Mouse (Mus musculus) embryonic facial prominence, embryonic 11.5 days (tissue): ENCODE data around the gene Rtl10. TPM values are rescaled to one million over a fixed set of nuclear protein-coding genes. Genes with fewer than 3 reads are reported as not detected.

Experiments
- ATAC-seq: fragments of 200-750 bp; cut with Nextera tagmentation; replicated peaks from 2 replicates; pipeline ENCODE4 v1.8.0; 2017; ENCODE audit warnings: low read depth; ENCODE audit not compliant: insufficient number of reproducible peaks, low FRiP score, low TSS enrichment
- DNase-seq: peaks from one replicate; pipeline ENCODE4 v3.0.0-alpha.2; 2015; ENCODE audit warnings: low spot score
- H3K27ac ChIP-seq: fragments of 300-500 bp; sonication (generic); replicated peaks from 2 replicates; pipeline ENCODE4 v1.5.1; 2014; ENCODE audit warnings: mild to moderate bottlenecking, low read depth, low read length, control low read depth
- H3K27me3 ChIP-seq: fragments of 300-500 bp; sonication (generic); 2 replicates; pipeline ENCODE4 v1.6.1; 2014; ENCODE audit warnings: mild to moderate bottlenecking, low read length, moderate library complexity, mixed read lengths; ENCODE audit not compliant: control insufficient read depth, insufficient read depth
- H3K36me3 ChIP-seq: fragments of 300-500 bp; sonication (generic); replicated peaks from 2 replicates; pipeline ENCODE4 v1.6.1; 2014; ENCODE audit warnings: low read depth, mild to moderate bottlenecking, low read length, moderate library complexity, mixed read lengths; ENCODE audit not compliant: control insufficient read depth, insufficient read depth
- H3K4me1 ChIP-seq: fragments of 300-500 bp; sonication (generic); 2 replicates; pipeline ENCODE4 v1.6.1; 2014; ENCODE audit warnings: low read length, mixed read lengths; ENCODE audit not compliant: control insufficient read depth, insufficient read depth
- H3K4me2 ChIP-seq: fragments of 300-500 bp; sonication (generic); 2 replicates; pipeline ENCODE4 v1.6.1; 2014; ENCODE audit warnings: low read depth, mild to moderate bottlenecking, control low read depth, low read length, moderate library complexity
- H3K4me3 ChIP-seq: fragments of 300-500 bp; sonication (generic); 2 replicates; pipeline ENCODE4 v1.5.1; 2014; ENCODE audit warnings: low read depth, low read length, control low read depth
- H3K9ac ChIP-seq: fragments of 300-500 bp; sonication (generic); replicated peaks from 2 replicates; pipeline ENCODE4 v1.6.1; 2014; ENCODE audit warnings: mild to moderate bottlenecking, control low read depth, low read length
- H3K9me3 ChIP-seq: fragments of 300-500 bp; sonication (generic); replicated peaks from 2 replicates; pipeline ENCODE4 v1.6.1; 2016; ENCODE audit warnings: mild to moderate bottlenecking, low read length, inconsistent platforms, mixed read lengths; ENCODE audit not compliant: control insufficient read depth
- WGBS: fragments of 180-500 bp; shearing (Covaris S2); extraction: QIAGEN DNeasy Blood & Tissue Kit; methylation state at CpG from one replicate; pipeline ENCODE4 v1.1.7; 2014; 5-methylcytosine and 5-hydroxymethylcytosine counted together
- polyA plus RNA-seq: library from polyadenylated mRNA; unstranded; fragments of >200 nt; fragmentation: Nextera tagmentation; extraction: Ambion mirVana; gene quantifications from 2 replicates; pipeline ENCODE4 v1.2.1, GENCODE M21; 2014

Rtl10 gene
- polyA plus RNA-seq, 1 experiment from 2014 or later = 3.5 TPM

DNA sequence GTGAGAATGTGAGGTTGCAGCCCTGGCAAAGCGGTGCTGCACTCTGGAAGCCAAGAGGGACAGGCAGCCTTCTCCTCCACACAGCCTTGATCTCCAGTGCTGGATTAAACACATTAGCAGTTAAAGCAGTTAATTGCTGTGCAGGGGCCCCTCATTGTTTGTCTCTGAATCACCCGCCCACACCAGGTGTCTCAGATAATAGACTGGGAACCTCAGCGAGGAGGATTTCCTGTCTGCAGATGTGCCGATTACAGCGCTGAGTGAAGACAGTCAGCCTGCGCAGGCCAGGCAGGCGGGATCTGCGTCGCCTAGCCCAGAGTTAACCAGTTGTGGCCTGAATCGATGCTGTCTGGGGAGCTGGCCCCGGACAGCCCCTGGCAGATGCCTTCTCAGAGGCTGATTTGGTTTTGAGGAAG is 38.7 kb upstream of the Rtl10 start:
- Histone ChIP-seq H3K4me1 (peaks cover 9% of the 10 kb centered on the region), H3K9ac (peak overlapping the region; percentile 45), H3K4me3 (0 out of 2 replicates have a peak overlapping the region, but pooled peaks have one; percentile 3), H3K36me3 (no peaks in the 10 kb centered on the region), H3K27me3 (no peaks in the 10 kb centered on the region), H3K4me2 (peak overlapping the region; percentile 31; the same call in 1 of the 2 replicates), H3K9me3 (no peaks in the 10 kb centered on the region), H3K27ac (peak overlapping the region; percentile 22)
- peak; percentile 74 for ATAC-seq
- WGBS = 2% methylated on average over 11 of the region's 11 CpGs
- DNase-seq = peak; percentile 76

DNA sequence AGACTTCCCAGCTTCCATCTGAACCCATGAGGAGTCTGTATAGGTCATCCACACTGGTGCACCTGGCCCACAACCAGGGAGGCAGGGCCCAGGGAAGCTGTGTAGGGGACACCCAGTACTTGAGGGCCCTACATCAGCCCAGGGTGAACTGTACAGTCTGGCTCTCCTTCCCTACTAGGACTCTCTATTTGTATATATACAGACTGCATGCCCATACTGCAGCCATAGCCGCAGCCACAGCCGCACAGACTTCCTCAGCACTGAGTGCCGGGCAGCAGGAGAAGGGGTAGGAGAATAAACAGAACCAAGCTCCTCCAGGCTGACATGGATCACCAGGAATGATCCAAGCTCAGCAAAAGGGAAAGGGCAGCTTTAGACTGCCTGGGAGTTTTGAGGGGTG is 37.9 kb upstream of the Rtl10 start:
- Histone ChIP-seq H3K9me3 (no peaks in the 10 kb centered on the region), H3K4me1 (peaks cover 9% of the 10 kb centered on the region), H3K4me3 (no peak overlapping the region), H3K27me3 (no peaks in the 10 kb centered on the region), H3K9ac (no peak overlapping the region), H3K4me2 (no peak overlapping the region), H3K27ac (no peak overlapping the region), H3K36me3 (no peaks in the 10 kb centered on the region)
- DNase-seq = no peak
- ATAC-seq = no peak
- WGBS = 85% methylated on average over 3 of the region's 3 CpGs

DNA sequence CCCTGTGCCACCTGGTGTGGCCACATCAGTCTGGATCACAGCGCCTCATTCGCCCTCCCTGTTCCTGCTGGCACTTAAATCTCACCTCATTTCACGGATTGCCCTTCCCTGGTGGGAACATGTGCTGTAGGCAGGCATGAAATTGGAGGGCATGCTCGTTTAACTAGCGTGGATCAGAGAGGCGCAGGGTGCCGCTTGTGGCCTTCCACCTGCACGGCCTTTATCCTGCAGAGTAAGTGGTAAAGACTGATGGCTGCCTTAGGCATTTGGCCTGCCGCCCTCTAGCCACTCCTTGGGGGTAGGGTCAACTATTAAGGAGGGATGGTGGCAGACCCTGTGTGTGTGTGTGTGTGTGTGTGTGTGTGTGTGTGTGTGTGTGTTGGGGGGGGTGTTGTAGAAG is 36.7 kb upstream of the Rtl10 start:
- no peak overlapping the region for H3K27ac ChIP-seq
- H3K4me2 ChIP-seq = no peak overlapping the region
- ATAC-seq = no peak
- no peaks in the 10 kb centered on the region for H3K9me3 ChIP-seq
- H3K9ac ChIP-seq = no peak overlapping the region
- WGBS = 50% methylated on average over 9 of the region's 9 CpGs
- H3K4me1 ChIP-seq = peaks cover 9% of the 10 kb centered on the region
- no peaks in the 10 kb centered on the region for H3K27me3 ChIP-seq
- H3K4me3 ChIP-seq = no peak overlapping the region
- no peaks in the 10 kb centered on the region for H3K36me3 ChIP-seq
- DNase-seq = no peak

DNA sequence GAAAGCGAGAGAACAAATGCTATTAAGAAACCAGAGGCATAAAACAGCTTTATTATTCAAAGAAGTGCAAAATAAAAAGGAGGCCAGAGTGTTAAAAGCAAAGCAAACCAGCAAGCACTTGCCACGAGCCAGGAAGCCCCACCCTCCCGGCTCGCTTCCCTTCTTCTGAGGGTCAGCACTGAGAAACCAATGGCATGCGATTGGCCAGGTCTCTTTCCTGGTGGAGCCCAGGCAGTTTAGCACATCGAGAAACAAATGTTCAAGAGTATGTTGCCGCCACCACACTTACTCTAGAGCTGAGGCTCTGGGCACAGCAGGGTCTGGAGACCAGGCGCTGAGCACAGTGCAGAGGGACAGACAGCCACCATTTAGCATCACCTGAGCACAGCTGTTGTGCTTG is 36.1 kb upstream of the Rtl10 start:
- no peak overlapping the region for H3K27ac ChIP-seq
- DNase-seq = no peak
- H3K36me3 ChIP-seq = no peaks in the 10 kb centered on the region
- H3K9ac ChIP-seq = no peak overlapping the region
- H3K9me3 ChIP-seq = no peaks in the 10 kb centered on the region
- ATAC-seq = no peak
- WGBS = 52% methylated on average over 8 of the region's 8 CpGs
- H3K4me2 ChIP-seq = no peak overlapping the region
- H3K27me3 ChIP-seq = no peaks in the 10 kb centered on the region
- H3K4me1 ChIP-seq = peaks cover 9% of the 10 kb centered on the region
- H3K4me3 ChIP-seq = no peak overlapping the region

DNA sequence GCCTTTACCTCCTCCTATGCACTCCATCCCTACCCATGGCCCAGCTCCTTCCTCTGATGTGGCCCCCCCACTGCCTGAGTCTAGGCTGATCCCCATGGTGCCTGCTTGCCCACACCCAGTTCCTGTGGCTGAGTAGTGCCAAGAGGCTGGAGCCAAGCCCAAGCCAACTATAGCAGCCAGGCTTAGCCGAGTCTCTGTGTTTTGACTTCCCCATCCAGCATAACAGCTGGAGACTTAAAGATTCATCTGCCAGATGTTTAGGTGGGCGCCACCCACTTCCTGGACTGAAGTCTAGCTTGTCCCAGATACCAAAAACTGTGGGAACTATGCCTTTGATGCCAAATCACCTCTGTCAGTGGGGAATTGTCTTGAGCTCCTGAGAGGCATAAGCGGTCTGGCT is 34.4 kb upstream of the Rtl10 start:
- H3K27ac ChIP-seq = no peak overlapping the region
- no peaks in the 10 kb centered on the region for H3K9me3 ChIP-seq
- DNase-seq (no peak), ATAC-seq (no peak)
- H3K36me3 ChIP-seq = no peaks in the 10 kb centered on the region
- peaks cover 8% of the 10 kb centered on the region for H3K4me1 ChIP-seq
- H3K9ac ChIP-seq = no peak overlapping the region
- H3K4me3 ChIP-seq = no peak overlapping the region
- no peak overlapping the region for H3K4me2 ChIP-seq
- H3K27me3 ChIP-seq = no peaks in the 10 kb centered on the region
- WGBS = 65% methylated on average over 3 of the region's 3 CpGs

DNA sequence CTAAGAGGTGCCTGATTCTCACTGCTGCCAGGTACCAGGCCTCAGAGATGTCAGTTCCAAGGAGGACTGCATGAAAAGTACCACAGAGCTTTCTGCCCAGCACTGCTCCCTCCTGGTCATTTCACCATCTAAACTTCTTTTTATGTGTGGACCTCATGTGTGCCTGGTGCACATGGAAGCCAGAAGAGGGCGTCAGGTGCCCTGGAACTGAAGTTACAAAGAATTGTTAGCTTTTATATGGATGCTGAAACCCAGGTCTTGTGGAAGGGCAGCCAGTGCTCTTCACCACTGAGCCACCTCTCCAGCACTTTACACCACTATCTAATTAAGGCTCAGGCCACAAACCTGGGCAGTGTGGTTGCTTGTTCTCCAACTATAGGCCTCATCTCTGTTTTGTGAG is 27.9 kb upstream of the Rtl10 start:
- H3K36me3 ChIP-seq = no peaks in the 10 kb centered on the region

DNA sequence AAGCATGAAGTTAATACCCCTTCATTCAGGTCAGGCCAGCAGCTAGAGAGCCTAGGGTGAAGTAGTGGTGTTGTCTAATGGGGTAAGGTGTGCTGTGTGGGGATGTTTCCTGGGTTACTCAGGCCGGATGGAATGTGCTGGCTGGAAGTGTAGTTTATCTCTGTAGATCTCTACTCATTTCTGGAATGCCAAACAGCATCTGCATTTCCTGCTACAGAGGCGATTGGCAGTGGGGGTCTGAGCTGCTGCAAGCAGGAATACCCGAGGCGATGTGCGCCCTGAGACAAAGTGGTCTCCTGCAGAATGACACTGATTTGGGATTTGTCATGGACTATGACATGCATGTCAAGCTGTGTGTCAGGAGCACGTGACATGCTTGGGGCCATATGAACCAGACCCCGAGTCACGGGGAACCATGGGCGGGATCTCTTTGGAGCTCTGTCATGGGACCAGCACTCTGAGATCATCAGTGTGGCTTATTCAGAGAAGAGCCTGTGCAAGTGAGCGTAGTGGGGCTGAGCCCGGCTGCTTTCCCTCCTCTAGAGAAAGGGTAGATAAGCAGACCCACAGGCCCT is 27.2 kb upstream of the Rtl10 start:
- no peaks in the 10 kb centered on the region; the same call in 1 of the 2 replicates for H3K4me1 ChIP-seq
- H3K9ac ChIP-seq = no peak overlapping the region
- no peak overlapping the region for H3K4me2 ChIP-seq
- H3K27ac ChIP-seq = no peak overlapping the region
- no peak overlapping the region for H3K4me3 ChIP-seq
- DNase-seq (no peak), ATAC-seq (no peak)
- no peaks in the 10 kb centered on the region for H3K27me3 ChIP-seq
- 73% methylated on average over 11 of the region's 11 CpGs for WGBS
- H3K9me3 ChIP-seq = no peaks in the 10 kb centered on the region
- H3K36me3 ChIP-seq = no peaks in the 10 kb centered on the region

More for the DNA sequence above, 27.9 kb upstream of the Rtl10 start:
- Histone ChIP-seq H3K27ac (no peak overlapping the region), H3K9me3 (no peaks in the 10 kb centered on the region), H3K27me3 (no peaks in the 10 kb centered on the region), H3K4me3 (no peak overlapping the region), H3K4me2 (no peak overlapping the region), H3K4me1 (no peaks in the 10 kb centered on the region; the same call in 1 of the 2 replicates), H3K9ac (no peak overlapping the region)
- 67% methylated on average over 1 of the region's 1 CpGs for WGBS
- DNase-seq (no peak), ATAC-seq (no peak)

DNA sequence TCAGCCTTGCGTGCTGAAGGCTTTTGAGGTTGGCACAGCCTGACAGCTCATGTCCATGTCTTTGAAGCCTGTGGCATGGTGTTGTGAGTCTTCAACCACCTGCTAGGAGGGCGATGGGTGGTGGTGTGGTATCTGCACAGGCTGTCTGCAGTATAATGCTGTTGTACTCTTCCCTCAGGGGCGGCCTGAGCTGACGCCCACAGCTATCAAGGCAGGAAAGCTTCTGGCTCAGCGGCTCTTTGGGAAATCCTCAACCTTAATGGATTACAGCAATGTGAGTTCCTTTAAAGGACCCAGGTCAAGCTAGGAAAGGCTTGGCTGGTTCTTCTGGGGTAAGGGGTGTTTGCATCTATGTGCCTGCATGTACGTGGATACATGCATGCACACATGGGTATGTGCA is 26.7 kb upstream of the Rtl10 start:
- Histone ChIP-seq H3K36me3 (no peaks in the 10 kb centered on the region), H3K9me3 (no peaks in the 10 kb centered on the region), H3K4me2 (no peak overlapping the region), H3K4me3 (no peak overlapping the region), H3K27ac (no peak overlapping the region), H3K4me1 (no peaks in the 10 kb centered on the region; the same call in 1 of the 2 replicates), H3K27me3 (no peaks in the 10 kb centered on the region), H3K9ac (no peak overlapping the region)
- 79% methylated on average over 6 of the region's 6 CpGs for WGBS
- ATAC-seq (no peak), DNase-seq (no peak)
